Mouse (Mus musculus) urinary bladder, postnatal 25 days (tissue): ENCODE measurements around the gene Trappc10.

Experiments
- DNase-seq: peaks from one replicate; pipeline ENCODE4 v3.0.0; 2022; ENCODE audit warnings: low spot score

Trappc10 gene

DNA sequence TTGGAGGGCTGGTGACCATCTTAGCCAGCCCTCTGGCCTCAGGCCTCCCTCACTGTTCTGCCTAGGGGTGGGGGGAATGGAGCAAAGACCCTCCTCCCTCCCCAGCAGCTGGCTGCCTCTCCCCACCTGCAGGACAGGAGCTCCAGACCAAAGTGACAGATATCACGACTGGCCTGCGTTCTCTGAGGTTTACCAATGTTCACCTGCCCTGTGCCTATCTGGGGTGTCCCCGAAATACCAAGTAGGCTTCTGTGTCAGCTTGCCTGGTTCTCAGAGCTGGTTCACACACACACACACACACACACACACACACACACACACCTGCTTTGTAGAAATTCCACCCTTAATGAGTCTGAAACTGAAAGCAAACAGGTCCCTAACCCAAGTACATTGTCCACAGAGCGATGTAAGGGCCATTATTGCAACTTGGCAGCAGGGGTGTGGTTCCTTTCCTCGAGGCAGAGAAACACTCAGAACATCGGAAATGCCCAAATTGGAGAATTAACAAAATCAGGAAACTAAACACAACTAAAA is 13.8 kb upstream of the Trappc10 start:
- no peak for DNase-seq

DNA sequence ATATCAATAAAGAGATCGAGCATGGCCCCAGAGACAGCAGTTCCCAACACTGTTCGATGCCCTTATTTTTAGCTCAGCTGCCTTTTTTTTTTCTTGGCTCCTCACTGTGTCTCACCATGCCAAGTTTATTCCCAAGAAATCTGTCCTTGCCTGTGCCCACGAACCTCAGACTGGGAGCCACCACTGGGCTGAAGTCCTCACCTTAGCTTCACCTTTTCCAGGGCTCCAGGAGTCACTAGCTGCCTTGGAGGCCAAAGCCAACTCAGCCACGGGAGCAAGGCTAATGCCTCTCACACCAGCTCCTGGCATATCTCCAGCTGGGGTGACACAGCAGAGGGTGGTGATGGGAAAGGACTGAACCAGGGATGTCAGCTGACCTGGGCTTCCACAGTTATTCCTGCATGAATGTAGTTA is 11.2 kb upstream of the Trappc10 start:
- DNase-seq, result no peak

DNA sequence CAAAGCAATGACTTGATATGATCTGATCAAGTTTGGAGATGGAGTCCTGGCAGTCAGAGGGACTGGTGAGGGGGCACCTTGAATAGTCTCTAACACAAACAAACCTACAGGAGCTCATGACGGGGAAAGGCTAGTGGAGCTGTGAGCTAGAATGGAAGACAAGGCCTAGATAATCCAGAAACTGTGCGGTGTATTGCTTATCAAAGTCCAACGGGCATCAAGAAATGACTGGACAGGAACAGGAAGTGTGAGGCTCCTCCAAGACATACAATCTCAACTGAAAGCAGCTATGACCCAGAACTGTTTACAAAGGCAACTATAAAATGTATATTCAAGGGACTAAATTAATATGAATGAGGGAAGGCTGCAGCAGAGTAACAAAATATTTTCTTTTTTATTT is 2.8 kb upstream of the Trappc10 start:
- DNase-seq, result no peak

DNA sequence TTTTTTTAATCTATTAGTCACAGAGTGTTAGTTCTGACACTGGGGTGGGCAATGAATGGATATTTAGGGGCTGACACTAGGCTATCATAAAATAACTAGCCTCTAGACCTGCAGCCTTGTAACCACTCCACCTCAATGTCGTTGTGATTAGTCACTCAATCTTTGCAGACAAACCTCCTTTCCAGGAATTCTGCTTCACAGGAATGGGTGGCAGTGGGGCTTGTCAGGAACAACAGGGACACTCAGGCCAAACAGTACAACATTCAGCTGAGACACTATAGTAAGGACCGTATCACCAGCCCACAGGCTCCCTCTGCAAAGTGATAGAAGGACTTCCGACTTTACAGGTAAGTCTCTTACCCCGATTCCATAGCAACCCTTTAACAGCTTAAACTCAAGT is 2.3 kb upstream of the Trappc10 start:
- DNase-seq, result no peak

DNA sequence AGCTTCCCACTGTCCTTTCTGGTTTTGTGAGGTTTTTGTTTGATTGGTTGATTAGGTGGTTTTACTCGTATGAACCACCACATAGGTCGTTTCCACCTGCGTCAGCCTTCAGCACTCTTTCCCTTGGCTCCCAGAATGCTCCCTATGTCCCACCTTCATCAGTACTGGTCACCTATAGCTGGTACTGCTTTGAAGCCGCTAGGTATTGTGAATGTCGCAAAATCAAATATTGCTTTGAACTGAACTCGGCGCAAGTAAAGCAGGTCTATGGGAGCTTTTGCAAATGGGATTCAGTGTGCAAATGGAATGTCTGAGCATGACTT is 745 bp upstream of the Trappc10 start:
- no peak for DNase-seq

DNA sequence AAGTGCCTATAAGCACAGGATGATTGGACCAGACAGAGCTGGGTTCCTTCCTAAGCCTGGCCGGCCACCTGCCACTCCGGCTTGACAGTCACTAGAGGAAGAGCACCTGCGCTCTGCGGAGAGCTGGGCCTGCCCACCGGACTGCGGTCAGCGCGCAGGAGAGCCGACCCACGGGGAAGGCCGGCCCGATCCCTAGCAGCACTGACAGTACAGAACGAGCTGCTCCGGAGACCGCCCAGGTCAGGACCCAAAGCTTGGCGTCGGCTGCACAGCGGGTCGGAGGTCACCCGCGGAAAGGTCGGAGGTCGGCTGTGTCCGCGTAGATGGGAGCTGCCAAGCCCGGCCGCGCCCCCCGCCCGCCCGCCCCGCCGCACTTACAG is 393 bp downstream of the Trappc10 start:
- peak; percentile 26 for DNase-seq

DNA sequence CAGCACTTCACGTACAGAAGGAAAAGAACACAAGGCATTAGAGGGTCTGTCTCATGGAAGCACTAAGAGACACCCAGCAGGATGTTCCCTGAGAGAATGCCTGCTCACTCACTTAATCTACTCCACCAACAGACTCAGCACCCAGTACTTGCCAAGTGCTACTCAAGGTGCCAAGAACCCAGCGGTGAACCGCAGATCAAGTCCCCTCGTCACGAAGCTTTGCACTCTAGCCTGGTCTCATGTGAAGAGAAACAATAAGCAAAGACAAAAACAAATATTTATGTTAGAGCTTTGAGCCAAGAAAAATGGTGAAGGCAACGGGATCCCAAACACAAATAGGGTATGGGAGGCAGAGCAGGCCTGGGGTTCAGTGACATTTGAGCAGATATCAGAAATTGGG is 5.5 kb downstream of the Trappc10 start:
- no peak for DNase-seq

DNA sequence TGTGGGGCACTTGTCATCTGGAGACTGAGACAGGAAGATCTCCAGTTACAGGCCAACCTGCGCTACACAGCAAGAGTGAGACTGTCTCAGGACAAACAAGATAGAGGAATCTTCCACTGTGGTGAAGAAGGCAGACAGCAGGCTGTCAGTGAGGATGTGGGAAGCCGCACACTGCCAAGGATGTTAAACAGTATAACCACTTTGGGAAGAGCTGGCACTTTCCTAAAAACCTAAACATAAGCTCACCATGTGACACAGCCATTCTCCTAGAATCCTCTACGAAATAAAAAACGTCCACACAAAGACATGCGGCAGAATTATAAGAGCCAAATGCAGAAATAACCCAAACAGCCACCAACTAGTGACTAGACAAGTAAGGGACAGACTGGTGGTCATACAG is 6.1 kb downstream of the Trappc10 start:
- no peak for DNase-seq

DNA sequence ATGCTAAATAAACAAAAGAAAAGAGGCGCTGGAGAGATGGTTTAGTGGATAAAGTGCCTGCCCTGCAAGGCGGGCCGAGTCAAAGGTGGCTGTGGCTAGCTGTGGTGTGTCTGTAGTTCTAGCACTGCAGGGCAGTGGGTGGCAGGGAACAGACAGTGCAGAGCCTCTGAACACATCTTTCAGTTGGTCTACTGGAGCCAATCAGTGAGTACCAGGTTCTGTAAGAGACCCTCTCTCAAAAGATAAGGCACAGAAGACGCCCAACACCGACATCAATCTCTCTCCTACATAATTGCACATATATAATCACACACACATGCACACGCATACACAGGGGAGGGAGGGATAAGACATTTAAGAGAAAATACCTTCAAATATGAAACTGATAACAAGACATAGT is 6.6 kb downstream of the Trappc10 start:
- DNase-seq, result no peak

DNA sequence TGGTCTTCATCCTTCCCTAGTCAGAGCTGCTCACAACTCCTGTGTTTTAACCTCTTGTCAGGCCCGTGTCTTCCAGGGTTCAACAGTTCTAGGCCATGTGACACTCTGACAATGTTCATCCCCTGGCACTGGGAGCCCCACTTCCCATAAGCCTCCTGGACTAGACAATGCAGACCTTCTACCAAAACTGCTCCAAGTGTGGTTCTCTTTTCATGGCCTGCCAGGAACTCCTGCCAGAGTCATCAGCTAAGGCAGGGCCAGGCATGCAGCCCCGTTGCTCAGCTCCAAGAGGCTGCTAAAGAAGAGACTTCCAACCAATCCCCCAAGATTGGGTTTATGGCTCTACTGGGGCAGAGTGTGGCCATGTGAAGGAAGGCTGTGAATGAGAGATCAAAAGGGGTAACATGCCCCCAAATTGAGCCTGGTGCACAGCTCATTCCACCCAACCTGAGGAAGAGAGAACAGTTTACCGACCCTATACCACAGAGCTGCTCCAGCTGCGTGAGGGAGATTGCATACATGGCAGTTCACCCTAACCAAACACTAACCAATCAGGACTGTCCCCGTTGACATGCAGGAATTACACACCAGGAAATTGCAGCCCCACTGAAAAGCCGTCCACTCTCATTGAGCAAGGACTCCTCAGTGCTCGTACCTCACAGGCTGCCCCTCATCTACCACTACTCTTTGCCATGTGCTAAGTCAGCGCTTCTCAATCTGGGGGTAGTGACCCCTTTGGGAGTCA is 7.4 kb downstream of the Trappc10 start:
- no peak for DNase-seq

DNA sequence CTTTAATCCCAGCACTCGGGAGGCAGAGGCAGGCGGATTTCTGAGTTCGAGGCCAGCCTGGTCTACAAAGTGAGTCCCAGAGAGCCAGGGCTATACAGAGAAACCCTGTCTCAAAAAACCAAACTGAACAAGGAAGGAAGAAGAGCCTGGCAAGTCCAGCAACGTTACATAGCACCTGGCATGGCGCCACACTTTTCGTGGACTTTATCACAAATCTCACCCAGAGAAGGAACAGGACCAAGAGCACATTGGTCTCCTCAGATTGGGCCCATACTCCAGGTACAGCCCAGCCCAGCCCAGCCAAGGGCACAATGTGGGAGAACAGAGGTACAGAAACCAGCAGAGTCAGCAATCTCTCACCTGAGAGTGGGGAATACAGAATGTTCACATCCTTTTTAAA is 10.7 kb downstream of the Trappc10 start:
- DNase-seq, result no peak

DNA sequence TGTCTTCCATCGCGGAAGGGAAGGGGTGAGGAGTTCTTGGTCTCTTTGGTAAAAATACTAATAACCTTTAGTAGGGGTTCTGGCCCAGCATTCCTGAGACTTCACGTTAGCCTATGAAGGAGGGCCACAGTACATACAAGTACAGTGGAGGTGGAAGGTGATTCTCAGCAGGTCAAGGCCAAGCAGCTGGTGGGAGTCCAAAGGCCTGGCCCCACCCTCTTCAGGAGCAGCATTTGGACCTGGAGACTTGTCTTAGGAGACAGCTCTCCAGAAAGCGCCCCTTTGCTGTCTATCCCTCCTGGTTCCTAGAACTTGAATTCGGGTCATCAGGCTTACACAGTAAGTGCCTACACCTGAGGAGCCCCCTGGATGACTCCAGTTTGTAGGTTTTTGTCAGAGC is 11.3 kb downstream of the Trappc10 start:
- DNase-seq, result no peak

DNA sequence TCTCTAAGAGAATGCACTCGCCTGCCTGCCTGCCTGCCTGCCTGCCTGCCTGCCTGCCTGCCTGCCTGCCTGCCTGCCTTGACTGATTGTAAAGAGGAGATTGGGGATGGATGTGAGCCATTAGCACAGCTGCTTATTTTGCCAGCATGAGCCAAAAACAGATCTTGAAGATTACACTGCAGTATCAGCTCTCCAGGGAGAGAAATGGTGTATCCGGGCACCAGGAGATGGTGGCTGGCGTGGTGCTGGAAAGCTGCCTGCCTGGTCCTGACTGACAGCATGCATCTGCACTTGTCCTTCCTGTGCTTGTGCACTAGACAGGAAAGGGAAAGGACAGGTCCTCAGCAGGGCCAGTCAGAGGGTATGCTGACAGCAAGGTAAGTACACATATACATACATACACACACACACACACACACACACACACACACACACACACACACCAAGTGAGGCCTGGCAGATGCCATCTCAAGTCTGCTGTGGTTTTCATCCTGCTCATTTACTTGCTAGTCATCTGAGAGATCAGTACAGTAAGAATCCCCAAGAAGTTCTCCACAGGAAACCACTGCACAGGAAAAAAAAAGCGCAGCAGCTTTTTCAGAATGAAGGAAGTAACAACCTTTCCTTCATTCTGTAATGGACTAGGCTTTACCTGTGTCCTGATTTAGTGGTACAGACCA is 12.0 kb downstream of the Trappc10 start:
- DNase-seq, result no peak

DNA sequence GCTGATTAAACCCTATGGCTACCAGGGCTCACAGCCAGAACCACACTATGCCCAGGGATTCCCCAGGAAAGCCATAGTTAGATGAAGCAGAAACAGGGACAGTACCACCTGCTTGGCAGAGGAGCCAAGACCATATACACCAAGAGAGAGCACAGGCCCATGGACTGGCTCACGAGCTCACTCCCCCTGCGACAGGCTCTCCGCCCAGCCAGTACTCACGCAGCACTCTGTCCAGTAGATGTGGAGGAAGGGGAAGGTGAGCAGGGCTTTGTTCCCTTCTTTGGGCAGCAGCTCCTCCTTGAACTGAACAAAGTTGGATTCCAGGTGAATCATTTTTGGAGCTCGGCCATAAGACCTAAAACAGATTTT is 15.9 kb downstream of the Trappc10 start:
- no peak for DNase-seq

DNA sequence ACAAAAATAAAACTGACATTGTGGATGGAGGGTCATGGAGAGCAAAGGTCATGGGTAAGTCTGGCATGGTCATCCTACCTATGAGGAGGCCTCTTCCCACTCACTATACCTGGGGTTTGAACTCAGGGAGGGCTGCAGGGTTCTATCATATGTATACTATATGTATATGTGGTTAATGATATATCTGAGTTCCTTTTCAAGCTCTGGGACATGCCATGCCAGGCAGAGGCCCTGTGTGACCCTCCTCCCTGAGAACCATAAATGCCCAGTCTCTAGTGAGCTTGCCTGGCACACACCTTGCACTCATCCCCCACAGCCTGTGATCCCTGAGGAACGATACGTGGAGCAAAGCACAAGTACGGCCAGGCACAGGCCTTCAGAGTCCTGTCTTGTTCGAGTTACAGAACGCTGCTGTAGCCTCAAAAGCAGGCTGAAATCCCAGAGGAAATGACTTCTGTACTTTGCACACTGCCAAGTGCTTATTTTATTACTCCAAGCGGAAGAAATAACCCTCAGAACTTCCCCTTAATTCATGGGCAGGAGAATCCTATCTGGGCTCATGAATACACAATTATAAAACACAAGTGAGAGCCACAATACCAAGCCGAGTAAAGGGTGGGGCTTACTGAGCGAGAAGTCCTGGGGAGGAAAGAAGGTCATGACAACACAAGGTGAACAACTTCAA is 16.4 kb downstream of the Trappc10 start:
- DNase-seq, result no peak

DNA sequence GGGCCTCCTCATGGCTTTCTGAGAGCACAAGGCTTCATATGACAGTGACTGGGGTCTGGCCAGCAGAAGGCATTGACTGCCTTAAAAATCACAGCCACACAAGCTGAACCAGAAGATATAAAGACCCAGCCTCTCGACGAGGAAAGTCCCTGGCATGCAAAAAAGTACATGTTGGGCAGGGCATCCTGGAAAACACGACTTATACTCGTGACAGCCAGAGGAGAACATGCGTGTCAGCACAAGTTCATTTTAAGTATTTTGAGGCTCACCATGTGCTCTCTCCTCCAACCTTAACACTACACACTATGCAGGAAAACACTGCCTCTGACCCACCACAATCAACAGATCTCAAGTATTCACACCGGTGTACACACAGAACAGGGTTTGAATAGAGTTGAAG is 20.3 kb downstream of the Trappc10 start:
- DNase-seq, result no peak

DNA sequence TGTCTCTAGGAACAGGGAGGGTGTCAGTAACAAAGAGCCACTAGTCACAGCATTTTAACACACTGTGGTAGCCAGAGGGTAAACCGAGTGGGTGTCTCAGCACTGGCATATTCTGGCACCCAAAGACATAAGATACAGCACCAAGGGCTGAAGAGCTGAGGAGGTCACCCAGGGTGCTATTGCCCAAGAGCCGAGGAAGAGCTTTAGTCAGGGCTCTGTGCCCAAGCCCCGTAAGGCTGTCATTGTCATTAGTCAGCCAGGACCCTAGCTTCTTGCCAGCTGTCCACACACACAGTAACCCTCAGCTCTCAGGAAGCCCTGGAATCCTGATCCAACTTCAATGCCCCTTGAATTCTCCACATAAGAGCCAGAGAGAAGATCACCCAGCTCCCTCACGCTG is 21.5 kb downstream of the Trappc10 start:
- no peak for DNase-seq

DNA sequence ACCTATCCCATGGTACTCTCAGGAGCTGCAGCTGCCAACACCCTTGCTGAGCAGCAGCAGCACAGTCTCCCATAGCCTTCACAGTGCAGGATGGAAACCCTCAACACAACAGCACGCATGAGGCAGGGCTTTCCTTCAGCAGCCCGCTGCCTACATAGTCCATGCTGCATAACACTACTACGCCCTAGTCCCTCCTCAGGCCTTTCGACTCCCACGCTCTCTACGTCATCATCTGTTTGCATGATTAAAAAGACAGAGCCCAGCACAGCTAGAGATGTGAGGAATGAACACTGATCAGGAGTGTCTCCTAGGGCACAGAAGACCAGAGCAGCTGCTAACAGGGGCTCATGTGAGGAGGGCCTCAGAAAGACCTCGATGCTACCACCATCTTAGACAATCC is 23.1 kb downstream of the Trappc10 start:
- DNase-seq, result no peak

DNA sequence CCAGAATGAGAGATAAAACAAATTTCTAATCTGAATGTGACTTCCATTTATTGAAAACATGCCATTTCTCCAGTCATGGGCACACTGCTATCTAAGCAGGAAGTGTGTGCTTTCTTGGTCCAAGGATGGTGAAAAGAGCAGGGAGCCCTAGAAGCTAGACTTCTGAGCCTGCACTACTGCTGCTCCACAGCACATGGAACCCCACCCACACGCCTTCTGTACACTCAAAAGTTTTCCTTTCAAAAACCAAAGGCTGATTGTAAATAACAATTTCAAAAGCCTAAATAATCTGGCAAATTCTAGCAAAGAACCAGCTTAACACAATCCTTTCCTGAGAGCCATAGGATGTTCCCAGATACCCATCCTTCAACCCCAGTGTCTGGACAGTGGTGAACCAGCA is 24.9 kb downstream of the Trappc10 start:
- no peak for DNase-seq

DNA sequence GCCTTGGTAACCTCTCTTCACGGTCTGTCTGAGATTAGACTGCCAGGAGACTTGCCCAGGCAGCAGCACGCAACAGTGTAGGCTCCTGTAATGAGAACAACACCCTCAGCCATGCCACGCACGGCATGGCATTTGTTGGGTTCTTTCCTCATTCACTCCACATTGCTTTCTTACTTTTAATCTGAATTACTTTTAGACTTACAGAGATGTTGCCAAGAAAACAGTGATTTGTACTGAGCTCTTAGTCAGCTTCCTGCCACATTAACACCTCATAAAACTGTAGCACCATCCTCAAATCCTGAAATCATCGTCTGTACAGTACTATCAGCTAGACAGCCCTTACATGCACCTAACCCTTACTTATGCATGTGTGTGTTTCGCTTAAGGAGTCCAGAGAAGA is 25.9 kb downstream of the Trappc10 start:
- DNase-seq, result no peak

DNA sequence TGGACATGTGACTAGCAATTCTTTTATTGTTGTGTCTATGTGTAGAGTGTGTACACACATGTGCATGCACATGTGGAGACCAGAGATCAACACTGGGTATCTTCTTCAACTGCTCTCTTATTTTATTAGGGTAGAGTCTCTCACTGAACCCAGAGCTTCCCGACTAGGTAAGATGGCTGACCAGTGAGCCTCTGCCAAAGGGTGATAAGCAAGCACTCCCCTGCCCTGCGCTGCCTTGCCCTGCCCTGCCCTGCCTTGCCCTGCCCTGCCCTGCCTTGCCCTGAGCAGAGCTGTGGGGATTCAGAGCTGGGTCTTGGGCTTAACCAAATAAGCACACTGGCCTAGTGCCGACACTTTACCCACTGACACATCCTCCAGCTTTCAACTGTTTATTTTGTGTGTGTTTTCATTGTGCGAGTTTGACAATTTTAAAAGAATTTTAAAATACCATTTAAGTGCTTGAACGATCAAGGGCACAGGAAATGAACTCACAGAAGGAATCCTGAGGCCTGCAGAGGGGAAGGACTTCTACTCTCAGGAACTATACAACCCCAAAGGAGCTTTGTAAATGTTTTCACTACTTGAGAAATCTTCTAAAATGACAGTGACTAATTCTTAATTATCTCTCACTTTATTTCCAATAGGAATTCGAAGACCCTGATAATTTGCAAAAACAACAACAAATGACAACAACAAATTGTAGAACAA is 27.9 kb downstream of the Trappc10 start:
- no peak for DNase-seq

DNA sequence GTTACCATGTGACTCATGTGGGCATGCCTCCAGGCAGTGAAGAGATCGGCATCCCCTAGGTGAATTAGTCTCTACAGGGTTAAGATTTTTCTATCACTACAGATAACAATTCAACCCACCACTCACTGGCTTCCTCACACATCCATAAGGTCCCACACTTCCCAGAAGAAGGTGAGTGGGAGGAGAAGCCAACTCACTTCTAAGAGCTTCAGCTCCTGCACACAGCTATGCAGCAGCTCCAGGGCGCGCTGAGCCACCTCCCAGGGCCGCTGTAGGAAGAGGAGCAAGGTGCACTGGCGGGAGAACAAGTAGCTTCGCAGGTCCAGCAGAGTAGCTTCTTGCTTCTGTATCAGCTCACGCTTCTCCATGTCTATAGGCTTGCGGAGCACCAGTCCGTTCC is 30.1 kb downstream of the Trappc10 start:
- DNase-seq, result no peak

DNA sequence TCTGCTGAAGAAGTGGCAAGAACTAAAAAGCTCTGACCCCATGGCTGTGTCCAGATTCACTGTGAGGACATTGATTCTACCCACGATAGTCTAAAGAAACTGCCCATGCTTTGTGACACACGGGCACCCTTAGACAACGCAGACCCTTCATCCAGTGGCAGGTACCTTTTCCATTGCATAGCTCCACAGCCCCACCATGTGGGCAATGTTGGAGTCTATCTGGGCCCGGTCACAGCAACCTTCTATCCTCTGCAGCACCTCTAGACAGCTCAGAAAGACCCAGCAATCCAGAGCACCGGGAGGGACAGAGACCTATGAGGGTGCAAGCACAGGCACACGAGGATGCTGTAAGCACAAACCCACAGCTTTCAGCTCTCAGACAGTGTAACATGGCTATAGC is 33.1 kb downstream of the Trappc10 start:
- no peak for DNase-seq
